Mouse (Mus musculus) spleen, adult 2 months (tissue): ENCODE data around the gene Myo1h. TPM values are rescaled to one million over a fixed set of nuclear protein-coding genes. Genes with fewer than 3 reads are reported as not detected.

ENCODE experiments used
- DNase-seq, 2 experiments: peaks; one replicate each; pipeline versions ENCODE4 v3.0.0 to v3.0.0-alpha.2; 2012 to 2021; ENCODE audit warnings: low spot score in 2 of 2, low read depth in 1 of 2
- H3K27ac ChIP-seq: fragments of 200-500 bp; 2 replicates; pipeline ENCODE4 v1.5.1; 2012; ENCODE audit warnings: low read length, inconsistent platforms; ENCODE audit not compliant: insufficient read depth
- H3K27me3 ChIP-seq: fragments of 200-500 bp; 2 replicates; pipeline ENCODE4 v1.6.1; 2012; ENCODE audit warnings: mild to moderate bottlenecking, moderate library complexity, low read length, inconsistent platforms; ENCODE audit not compliant: control insufficient read depth, insufficient read depth
- H3K36me3 ChIP-seq: fragments of 200-500 bp; 2 replicates; pipeline ENCODE4 v1.6.1; 2012; ENCODE audit warnings: mild to moderate bottlenecking, low read length, inconsistent platforms; ENCODE audit not compliant: control insufficient read depth, insufficient read depth
- H3K4me1 ChIP-seq: fragments of 200-500 bp; 2 replicates; pipeline ENCODE4 v1.6.1; 2011; ENCODE audit warnings: inconsistent platforms; ENCODE audit not compliant: control insufficient read depth, insufficient read depth, insufficient read length
- H3K4me3 ChIP-seq: fragments of 200-500 bp; 2 replicates; pipeline ENCODE4 v1.5.1; 2011; ENCODE audit warnings: mild to moderate bottlenecking, inconsistent platforms; ENCODE audit not compliant: insufficient read depth, insufficient read length; ENCODE audit errors: extremely low read depth
- CTCF ChIP-seq: fragments of 200-500 bp; IDR thresholded peaks from 2 replicates; pipeline ENCODE4 v1.5.1; 2011; ENCODE audit warnings: mild to moderate bottlenecking, inconsistent platforms; ENCODE audit not compliant: insufficient read depth, insufficient read length, insufficient replicate concordance; ENCODE audit errors: extremely low read depth
- POLR2A ChIP-seq: fragments of 200-500 bp; IDR thresholded peaks from 2 replicates; pipeline ENCODE4 v1.6.1; 2011; ENCODE audit warnings: low read depth, low read length, inconsistent platforms
- WGBS: fragments of 180-500 bp; shearing (Covaris S2); methylation state at CpG from one replicate; pipeline ENCODE4 v1.1.7; 2018; 5-methylcytosine and 5-hydroxymethylcytosine counted together
- polyA plus RNA-seq: library from polyadenylated mRNA; depleted of rRNA; stranded (reverse); fragments of >200 nt; gene quantifications from 2 replicates; pipeline ENCODE4 v1.2.3, GENCODE M21; 2012

Gene Myo1h
- polyA plus RNA-seq, 1 experiment, result 1.7 TPM

GRCm38 (mm10) chr5:114356936-114357751, 68.2 kb downstream of the Myo1h start:
- Histone ChIP-seq H3K4me1 (no peaks in the 10 kb centered on the region), H3K4me3 (no peak overlapping the region), H3K36me3 (peaks cover 4% of the 10 kb centered on the region; the same call in 1 of the 2 replicates), H3K27me3 (no peaks in the 10 kb centered on the region), H3K27ac (no peak overlapping the region)
- DNase-seq, result no peak
- 70% methylated on average over 23 of the region's 23 CpGs for WGBS
- TF ChIP-seq POLR2A, result no peak
- no peak for TF ChIP-seq CTCF

GRCm38 (mm10) chr5:114358833-114359232, 69.9 kb downstream of the Myo1h start:
- peaks cover 18% of the 10 kb centered on the region for H3K36me3 ChIP-seq
- TF ChIP-seq POLR2A, result no peak
- TF ChIP-seq CTCF, result no peak
- H3K4me1 ChIP-seq, result no peaks in the 10 kb centered on the region
- H3K27me3 ChIP-seq, result no peaks in the 10 kb centered on the region
- 90% methylated on average over 10 of the region's 10 CpGs for WGBS
- DNase-seq, result no peak
- H3K27ac ChIP-seq, result no peak overlapping the region
- no peak overlapping the region for H3K4me3 ChIP-seq

- 47% methylated on average over 8 of the region's 8 CpGs for WGBS
- no peaks in the 10 kb centered on the region for H3K27me3 ChIP-seq
- no peak for TF ChIP-seq POLR2A
- no peak for TF ChIP-seq CTCF
- H3K4me3 ChIP-seq, result no peak overlapping the region
- H3K27ac ChIP-seq, result no peak overlapping the region
- peaks cover 21% of the 10 kb centered on the region for H3K36me3 ChIP-seq
- DNase-seq, result no peak
- H3K4me1 ChIP-seq, result no peaks in the 10 kb centered on the region
These were observed 70.6 kb downstream of the Myo1h start for GRCm38 (mm10) chr5:114359586-114359985.

GRCm38 (mm10) chr5:114360968-114361367, 72.0 kb downstream of the Myo1h start:
- H3K27me3 ChIP-seq, result no peaks in the 10 kb centered on the region
- WGBS, result 44% methylated on average over 15 of the region's 15 CpGs
- no peak overlapping the region for H3K27ac ChIP-seq
- no peak for DNase-seq
- H3K36me3 ChIP-seq, result peaks cover 32% of the 10 kb centered on the region
- no peak overlapping the region for H3K4me3 ChIP-seq
- TF ChIP-seq CTCF (no peak), POLR2A (no peak)
- no peaks in the 10 kb centered on the region for H3K4me1 ChIP-seq

GRCm38 (mm10) chr5:114365043-114365752, 76.2 kb downstream of the Myo1h start:
- 51% methylated on average over 23 of the region's 23 CpGs for WGBS
- H3K4me3 ChIP-seq, result no peak overlapping the region
- no peak for TF ChIP-seq POLR2A
- TF ChIP-seq CTCF, result no peak
- DNase-seq, result no peak
- no peaks in the 10 kb centered on the region for H3K27me3 ChIP-seq
- H3K27ac ChIP-seq, result peak overlapping the region; percentile 2; the same call in 1 of the 2 replicates
- H3K36me3 ChIP-seq, result peaks cover 64% of the 10 kb centered on the region
- no peaks in the 10 kb centered on the region for H3K4me1 ChIP-seq

GRCm38 (mm10) chr5:114368121-114368520, 79.2 kb downstream of the Myo1h start:
- no peak overlapping the region for H3K4me3 ChIP-seq
- TF ChIP-seq CTCF (no peak), POLR2A (no peak)
- H3K4me1 ChIP-seq, result no peaks in the 10 kb centered on the region
- 94% methylated on average over 14 of the region's 14 CpGs for WGBS
- DNase-seq, result no peak
- no peaks in the 10 kb centered on the region for H3K27me3 ChIP-seq
- H3K36me3 ChIP-seq, result peaks cover 65% of the 10 kb centered on the region
- no peak overlapping the region for H3K27ac ChIP-seq
